Comparison of ENCODE assay signal across 25 mouse cellular contexts in genomic region chr2:38936721-38937378, GRCm38 (mm10). TPM values are rescaled to one million over a fixed set of nuclear protein-coding genes. Genes with fewer than 3 reads are reported as not detected.
DNase-seq lines count a peak whose midpoint lies in the region; ATAC-seq and TF ChIP-seq lines count a peak whose summit lies in the region.
"Had no signal": no experiment of that assay in that cellular context is flagged by ENCODE, and none has a peak within 500 bp of the region (broad histone marks: within the 10 kb centered on the region; RNA-seq: fewer than 3 reads in every experiment).

No protein-coding gene starts in this region.

- peak; percentile 12; the same call in 1 of the 2 replicates for ATAC-seq in stomach, postnatal 0 days (ENCODE audit: low FRiP score, low TSS enrichment)
- ATAC-seq: forebrain, embryonic 14.5 days; inflammation-experienced regulatory T-cells, adult 6 months; midbrain, embryonic 15.5 days had no signal

- TF ChIP-seq CTCF in stomach, postnatal 0 days (IDR thresholded peaks at IDR 0.05; ENCODE audit: low read depth): no peak

- H3K9me3 ChIP-seq in limb, embryonic 10.5 days (replicated peaks): no peaks in the 10 kb centered on the region
- no peaks in the 10 kb centered on the region for H3K9me3 ChIP-seq in stomach, postnatal 0 days (ENCODE audit: control insufficient read depth, low read length)
- H3K9me3 ChIP-seq: hindbrain, embryonic 10.5 days; hindbrain, embryonic 15.5 days; kidney, embryonic 15.5 days; limb, embryonic 13.5 days; midbrain, embryonic 15.5 days; stomach, embryonic 15.5 days had no signal

- peak; percentile 49 to 57 for DNase-seq in lung, adult 18-20 months
- DNase-seq in lung, postnatal 36 days: no peak
- peak; percentile 10 to 55 for DNase-seq in spleen, postnatal 4 days (ENCODE audit: low spot score in 2 of 2)
- DNase-seq in spleen, postnatal 10 days (ENCODE audit: low spot score in 2 of 2): no peak
- peak; percentile 21 for DNase-seq in limb, embryonic 10.5 days (ENCODE audit: low spot score)
- DNase-seq in stomach, postnatal 0 days (ENCODE audit: low spot score): no peak
- no peak for DNase-seq in thymus, postnatal 14 days
- DNase-seq: adrenal gland, postnatal 36 days; cerebellum, adult 18-20 months; gastrocnemius, postnatal 36 days; heart, postnatal 10 days; kidney, adult 18-20 months; lung, postnatal 10 days; thymus, postnatal 25 days had no signal

- 0 out of 2 replicates have a peak, but pooled peaks cover 4% of the 10 kb centered on the region for H3K27me3 ChIP-seq in limb, embryonic 10.5 days (ENCODE audit: low read depth, poor library complexity, severe bottlenecking)
- H3K27me3 ChIP-seq in stomach, postnatal 0 days (ENCODE audit: control insufficient read depth, insufficient read depth, low read length): no peaks in the 10 kb centered on the region
- H3K27me3 ChIP-seq: heart, embryonic 13.5 days; kidney, embryonic 15.5 days; limb, embryonic 13.5 days; stomach, embryonic 15.5 days had no signal

- no peak overlapping the region for H3K4me2 ChIP-seq in stomach, postnatal 0 days (replicated peaks; ENCODE audit: low read depth)
- H3K4me2 ChIP-seq: heart, embryonic 13.5 days; hindbrain, embryonic 15.5 days; kidney, embryonic 15.5 days; limb, embryonic 13.5 days; liver, embryonic 11.5 days; midbrain, embryonic 15.5 days; stomach, embryonic 15.5 days had no signal

- no peak overlapping the region for H3K9ac ChIP-seq in stomach, postnatal 0 days (ENCODE audit: low read length)
- H3K9ac ChIP-seq: heart, embryonic 13.5 days; hindbrain, embryonic 15.5 days; kidney, embryonic 15.5 days; limb, embryonic 13.5 days; midbrain, embryonic 15.5 days; stomach, embryonic 15.5 days had no signal

- no peaks in the 10 kb centered on the region for H3K36me3 ChIP-seq in limb, embryonic 10.5 days
- no peaks in the 10 kb centered on the region for H3K36me3 ChIP-seq in stomach, postnatal 0 days (ENCODE audit: control insufficient read depth, insufficient read depth, low read length)
- H3K36me3 ChIP-seq: heart, embryonic 13.5 days; hindbrain, embryonic 10.5 days; hindbrain, embryonic 15.5 days; kidney, embryonic 15.5 days; limb, embryonic 13.5 days; midbrain, embryonic 15.5 days; stomach, embryonic 15.5 days had no signal

- H3K27ac ChIP-seq in limb, embryonic 10.5 days: no peak overlapping the region
- H3K27ac ChIP-seq in stomach, postnatal 0 days (replicated peaks): no peak overlapping the region
- H3K27ac ChIP-seq: heart, embryonic 13.5 days; hindbrain, embryonic 10.5 days; hindbrain, embryonic 15.5 days; kidney, embryonic 15.5 days; left cerebral cortex, adult 2 months; limb, embryonic 13.5 days; midbrain, embryonic 15.5 days; stomach, embryonic 15.5 days had no signal

- WGBS in limb, embryonic 10.5 days: 83% methylated on average over 9 of the region's 9 CpGs
- WGBS in stomach, postnatal 0 days: 67% methylated on average over 9 of the region's 9 CpGs

- TF ChIP-seq EP300 in stomach, postnatal 0 days (optimal IDR thresholded peaks at IDR 0.05): no peak

- peaks cover 25% of the 10 kb centered on the region for H3K4me1 ChIP-seq in limb, embryonic 10.5 days
- H3K4me1 ChIP-seq in stomach, postnatal 0 days (replicated peaks; ENCODE audit: control insufficient read depth, insufficient read depth): peaks cover 2% of the 10 kb centered on the region; the same call in 1 of the 2 replicates

- H3K4me3 ChIP-seq in limb, embryonic 10.5 days: no peak overlapping the region
- no peak overlapping the region for H3K4me3 ChIP-seq in stomach, postnatal 0 days (ENCODE audit: low read depth, low read length)
- H3K4me3 ChIP-seq: heart, embryonic 13.5 days; hindbrain, embryonic 10.5 days; hindbrain, embryonic 15.5 days; kidney, embryonic 15.5 days; left cerebral cortex, adult 2 months; limb, embryonic 13.5 days; midbrain, embryonic 15.5 days; stomach, embryonic 15.5 days had no signal

RNA-seq across cellular contexts. Expression of gene Olfml2a, which starts 5.1 kb away (rescaled TPM):
- polyA plus RNA-seq in limb, embryonic 10.5 days (2016; fragmentation: Nextera tagmentation; extraction: Ambion mirVana): 1.6 and 2.7 TPM in 2 replicates
- polyA plus RNA-seq in stomach, postnatal 0 days (2015; fragmentation: Nextera tagmentation; extraction: Ambion mirVana): 2.7 and 3.5 TPM in 2 replicates

RNA-seq across cellular contexts. Expression of gene Nr6a1, which starts 9.4 kb away (rescaled TPM):
- 1.9 and 4.8 TPM in 2 replicates for polyA plus RNA-seq in limb, embryonic 10.5 days (2016; fragmentation: Nextera tagmentation; extraction: Ambion mirVana)
- polyA plus RNA-seq in stomach, postnatal 0 days (2015; fragmentation: Nextera tagmentation; extraction: Ambion mirVana): 0.59 and 1.2 TPM in 2 replicates

Comparison
In these comparisons a context has a peak if more than half of its experiments do, and no peak if none do; other contexts are left out.
1. DNase-seq: peak in lung, adult 18-20 months (2 of 2), spleen, postnatal 4 days (2 of 2) and limb, embryonic 10.5 days (single experiment); none in lung, postnatal 36 days (single experiment), spleen, postnatal 10 days (0 of 2), stomach, postnatal 0 days (single experiment) and thymus, postnatal 14 days (single experiment).